Mouse (Mus musculus): ENCODE measurements around the gene Igsf6.
"Not testable (repeated sequence)": the region's sequence is repeated elsewhere in the genome, so short reads cannot be mapped to it uniquely, and the experiment has no call there.

Igsf6 gene

GRCm38 (mm10) chr7:121053071-121053470, 21.3 kb downstream of the Igsf6 start:
- DNase-seq (ENCODE audit: low spot score) = no peak

GRCm38 (mm10) chr7:121047624-121048023, 26.7 kb downstream of the Igsf6 start:
- DNase-seq (ENCODE audit: low spot score) = no peak

GRCm38 (mm10) chr7:121045671-121046453, 28.5 kb downstream of the Igsf6 start:
- DNase-seq (ENCODE audit: low spot score) = no peak

GRCm38 (mm10) chr7:121044251-121044650, 30.1 kb downstream of the Igsf6 start:
- no peak for DNase-seq (ENCODE audit: low spot score)

- no peak for DNase-seq (ENCODE audit: low spot score)
Measured at GRCm38 (mm10) chr7:121043510-121043909, 30.9 kb downstream of the Igsf6 start.

- DNase-seq (ENCODE audit: low spot score) = no peak
Measured at GRCm38 (mm10) chr7:121043004-121043403, 31.4 kb downstream of the Igsf6 start.

GRCm38 (mm10) chr7:121041989-121042388, 32.4 kb downstream of the Igsf6 start:
- DNase-seq (ENCODE audit: low spot score) = no peak

GRCm38 (mm10) chr7:121040595-121040994, 33.8 kb downstream of the Igsf6 start:
- no peak for DNase-seq (ENCODE audit: low spot score)

- peak; percentile 9 for DNase-seq (ENCODE audit: low spot score)
Measured at GRCm38 (mm10) chr7:121035161-121035721, 39.1 kb downstream of the Igsf6 start.

GRCm38 (mm10) chr7:121034701-121035141, 39.7 kb downstream of the Igsf6 start:
- DNase-seq (ENCODE audit: low spot score) = peak; percentile 58

- DNase-seq (ENCODE audit: low spot score) = peak; percentile 92
Measured at GRCm38 (mm10) chr7:121033856-121034652, 40.3 kb downstream of the Igsf6 start, which contains the start of gene Mettl9. Mettl9 (plus strand) TSS chr7:121034445.

GRCm38 (mm10) chr7:121029947-121030346, 44.4 kb downstream of the Igsf6 start:
- not testable (repeated sequence) for DNase-seq (ENCODE audit: low spot score)

GRCm38 (mm10) chr7:121026300-121026699, 48.1 kb downstream of the Igsf6 start:
- no peak for DNase-seq (ENCODE audit: low spot score)

- no peak for DNase-seq (ENCODE audit: low spot score)
Measured at GRCm38 (mm10) chr7:121025221-121026008, 49.0 kb downstream of the Igsf6 start.

- DNase-seq (ENCODE audit: low spot score) = no peak
Measured at GRCm38 (mm10) chr7:121020277-121020676, 54.1 kb downstream of the Igsf6 start.

GRCm38 (mm10) chr7:121018778-121019177, 55.6 kb downstream of the Igsf6 start:
- DNase-seq (ENCODE audit: low spot score) = no peak

- DNase-seq (ENCODE audit: low spot score) = no peak
Measured at GRCm38 (mm10) chr7:121014486-121014885, 59.9 kb downstream of the Igsf6 start.

All from layer of hippocampus, adult 11-12 months (tissue).